Mouse (Mus musculus): ENCODE measurements around the gene Krtdap. TPM values are rescaled to one million over a fixed set of nuclear protein-coding genes. Genes with fewer than 3 reads are reported as not detected.
"Not testable (repeated sequence)": the region's sequence is repeated elsewhere in the genome, so short reads cannot be mapped to it uniquely, and the experiment has no call there.

Krtdap gene
- 12,744 and 13,054 TPM in 2 replicates for polyA plus RNA-seq (2015; fragmentation: Nextera tagmentation; extraction: Ambion mirVana)

DNA sequence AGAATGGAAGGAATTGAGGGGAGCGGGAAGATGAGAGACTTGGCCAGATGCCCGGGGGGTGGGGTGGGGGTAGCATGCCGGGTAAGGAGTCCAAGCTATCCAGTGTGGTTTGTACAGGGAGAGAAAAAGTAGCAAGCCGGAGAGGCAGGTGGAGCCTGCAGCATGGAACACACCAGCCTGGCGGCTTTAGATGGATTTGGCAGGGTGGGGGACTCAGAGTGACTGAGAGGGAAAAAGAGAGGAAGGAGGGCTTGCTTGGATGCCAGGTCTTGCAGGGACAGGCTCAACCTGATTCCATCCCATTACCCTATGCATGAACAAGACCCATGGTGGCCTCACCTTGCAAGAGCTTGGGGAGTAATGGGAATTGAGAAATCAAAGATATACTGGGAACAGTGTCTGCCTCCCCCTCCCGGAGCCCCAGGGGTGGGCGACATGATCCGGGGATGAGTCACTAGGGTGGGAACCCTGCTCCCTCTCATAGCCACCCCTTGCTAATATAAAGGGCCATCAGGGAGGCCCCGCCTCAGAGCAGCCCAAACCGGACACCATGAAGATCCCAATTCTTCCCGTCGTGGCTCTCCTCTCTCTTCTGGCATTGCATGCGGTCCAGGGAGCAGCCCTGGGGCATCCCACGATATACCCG, at the start of gene Krtdap:
Krtdap (plus strand) TSS at position 520 of the 646 bp plus-strand sequence.
- TF ChIP-seq CTCF (IDR thresholded peaks at IDR 0.05; ENCODE audit: low read depth) (no peak), EP300 (optimal IDR thresholded peaks at IDR 0.05) (peak; percentile 74)
- DNase-seq (ENCODE audit: low spot score), result no peak
- H3K27me3 ChIP-seq (ENCODE audit: control insufficient read depth, insufficient read depth, low read length), result no peaks in the 10 kb centered on the region

DNA sequence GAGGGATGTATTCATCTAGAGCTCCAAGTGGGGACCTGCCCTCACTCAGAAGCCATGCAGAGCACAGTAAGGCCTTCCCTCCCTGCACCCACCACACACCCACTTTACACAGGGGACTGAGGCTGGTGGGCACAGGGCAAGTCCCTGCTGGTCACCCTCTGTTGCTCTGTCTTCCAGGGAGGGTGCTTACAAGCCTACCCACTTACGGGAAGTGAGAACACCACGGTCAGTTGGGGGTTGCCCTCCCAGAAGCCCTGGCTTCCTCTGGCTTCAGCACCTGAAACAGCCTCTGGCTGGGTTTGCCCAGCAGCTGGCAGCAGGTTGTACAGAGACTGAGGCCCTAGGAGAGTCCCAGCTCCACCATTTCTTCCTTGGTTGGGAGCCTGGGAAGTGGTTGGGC, 45.1 kb upstream of the Krtdap start:
- WGBS, result 81% methylated on average over 2 of the region's 2 CpGs
- H3K9ac ChIP-seq (ENCODE audit: low read length); H3K36me3 ChIP-seq (ENCODE audit: control insufficient read depth, insufficient read depth, low read length); H3K27me3 ChIP-seq (ENCODE audit: control insufficient read depth, insufficient read depth, low read length); H3K9me3 ChIP-seq (ENCODE audit: control insufficient read depth, low read length); H3K4me1 ChIP-seq (replicated peaks; ENCODE audit: control insufficient read depth, insufficient read depth); H3K27ac ChIP-seq (replicated peaks); DNase-seq (ENCODE audit: low spot score); H3K4me3 ChIP-seq (ENCODE audit: low read depth, low read length); ATAC-seq (ENCODE audit: low FRiP score, low TSS enrichment); H3K4me2 ChIP-seq (replicated peaks; ENCODE audit: low read depth): not testable (repeated sequence)

More for the DNA sequence above, at the start of gene Krtdap:
- peak; percentile 41; the same call in 1 of the 2 replicates for ATAC-seq (ENCODE audit: low FRiP score, low TSS enrichment)
- Histone ChIP-seq H3K9me3 (ENCODE audit: control insufficient read depth, low read length) (no peaks in the 10 kb centered on the region), H3K36me3 (ENCODE audit: control insufficient read depth, insufficient read depth, low read length) (no peaks in the 10 kb centered on the region), H3K4me1 (replicated peaks; ENCODE audit: control insufficient read depth, insufficient read depth) (no peaks in the 10 kb centered on the region), H3K4me3 (ENCODE audit: low read depth, low read length) (peak within 1 kb of the TSS; percentile 31), H3K4me2 (replicated peaks; ENCODE audit: low read depth) (peak within 1 kb of the TSS; percentile 31), H3K27ac (replicated peaks) (peak within 1 kb of the TSS; percentile 79), H3K9ac (ENCODE audit: low read length) (peak within 1 kb of the TSS; percentile 50)
- WGBS, result 38% methylated on average over 15 of the region's 15 CpGs

DNA sequence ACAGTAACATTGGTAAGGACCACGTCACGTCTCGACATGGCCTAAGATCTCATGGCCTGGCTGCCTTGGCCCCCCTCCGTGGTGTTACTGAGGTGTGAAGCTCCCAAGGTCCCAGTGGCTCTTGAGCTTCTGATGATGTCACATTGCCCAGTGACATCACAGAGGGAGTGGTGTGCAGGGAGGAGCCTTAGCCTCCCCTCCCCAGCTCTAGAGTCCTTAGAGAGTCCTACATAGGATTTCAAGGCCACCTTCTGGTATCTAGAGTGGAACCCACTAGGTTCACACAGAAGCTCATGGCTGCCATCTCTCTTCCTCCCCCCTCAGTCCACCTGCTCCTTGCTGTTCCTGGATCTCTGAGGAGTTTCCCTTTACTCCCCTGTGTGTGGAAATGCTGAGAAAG, 44.1 kb upstream of the Krtdap start, which contains the start of gene Gapdhs:
Gapdhs (minus strand) TSS at position 65 of the 400 bp plus-strand sequence.
- H3K27me3 ChIP-seq (ENCODE audit: control insufficient read depth, insufficient read depth, low read length); H3K36me3 ChIP-seq (ENCODE audit: control insufficient read depth, insufficient read depth, low read length); DNase-seq (ENCODE audit: low spot score); H3K4me1 ChIP-seq (replicated peaks; ENCODE audit: control insufficient read depth, insufficient read depth); H3K4me3 ChIP-seq (ENCODE audit: low read depth, low read length); H3K9me3 ChIP-seq (ENCODE audit: control insufficient read depth, low read length); H3K4me2 ChIP-seq (replicated peaks; ENCODE audit: low read depth); H3K9ac ChIP-seq (ENCODE audit: low read length); H3K27ac ChIP-seq (replicated peaks): not testable (repeated sequence)
- 0 out of 2 replicates have a peak, but pooled peaks have one; percentile 16 for ATAC-seq (ENCODE audit: low FRiP score, low TSS enrichment)
- WGBS, result no CpG with 5 or more reads among the region's 4 CpGs

DNA sequence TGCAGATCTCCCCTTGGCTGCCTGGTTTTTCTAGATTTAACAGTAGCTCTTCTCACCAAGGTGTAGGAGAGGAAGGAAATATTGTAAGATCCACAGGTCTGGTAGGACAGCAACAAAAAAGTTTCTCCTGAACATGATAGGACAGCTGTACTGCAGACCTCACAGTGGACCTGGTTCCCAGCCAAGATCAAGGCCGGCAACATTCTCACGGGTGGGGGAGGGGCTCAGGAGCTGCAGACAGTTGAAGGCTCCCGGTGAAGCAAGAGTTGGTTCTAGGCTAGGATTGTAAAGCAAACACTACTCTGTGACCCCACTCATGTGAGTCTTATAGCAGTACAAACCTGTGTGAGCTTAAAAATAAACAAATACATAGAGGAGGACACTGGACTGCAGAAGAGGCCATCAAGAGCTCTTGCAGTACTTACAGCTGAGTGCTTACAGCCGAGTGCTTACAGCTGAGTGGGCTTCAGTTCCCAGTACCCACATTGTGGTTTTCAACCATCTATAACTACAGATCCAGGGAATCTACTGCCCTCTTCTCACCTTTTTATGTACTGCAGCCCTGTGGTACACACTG, 43.6 kb upstream of the Krtdap start:
- 29% methylated on average over 4 of the region's 4 CpGs for WGBS

DNA sequence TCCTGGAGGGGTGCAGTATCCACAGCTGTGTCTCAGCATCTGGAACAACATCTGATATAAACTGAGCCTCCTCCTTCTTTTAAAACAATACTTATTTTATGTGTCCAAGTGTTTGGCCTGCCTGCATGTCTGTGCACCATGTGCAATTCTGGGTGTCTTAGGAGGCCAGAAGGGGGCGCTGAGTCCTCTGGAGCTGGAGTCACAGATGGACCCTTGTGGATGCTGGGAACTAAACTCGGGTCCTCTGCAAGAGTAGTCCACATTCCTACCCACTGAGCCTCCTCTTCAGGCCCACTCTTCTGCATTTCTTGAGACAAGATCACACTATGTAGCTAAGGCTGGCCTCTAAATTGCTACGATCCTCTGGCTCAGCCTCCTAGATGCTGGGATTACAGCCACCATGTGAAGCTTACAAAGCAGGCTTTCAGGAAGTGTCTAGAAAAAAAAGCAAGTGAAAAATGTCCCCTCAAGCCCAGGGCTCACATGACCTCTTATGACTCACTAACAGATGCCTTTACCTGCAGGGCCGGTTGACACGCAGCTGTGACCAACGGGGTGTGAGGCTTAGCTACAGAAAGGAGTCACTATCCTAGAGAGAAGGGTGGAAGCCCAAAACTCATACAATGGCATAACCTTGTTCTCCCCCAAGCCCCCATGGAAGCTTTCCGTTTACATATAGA, 40.0 kb upstream of the Krtdap start:
- Histone ChIP-seq H3K27ac (replicated peaks) (0 out of 2 replicates have a peak overlapping the region, but pooled peaks have one; percentile 14), H3K36me3 (ENCODE audit: control insufficient read depth, insufficient read depth, low read length) (no peaks in the 10 kb centered on the region), H3K9ac (ENCODE audit: low read length) (no peak overlapping the region), H3K4me2 (replicated peaks; ENCODE audit: low read depth) (no peak overlapping the region), H3K9me3 (ENCODE audit: control insufficient read depth, low read length) (no peaks in the 10 kb centered on the region), H3K27me3 (ENCODE audit: control insufficient read depth, insufficient read depth, low read length) (no peaks in the 10 kb centered on the region), H3K4me1 (replicated peaks; ENCODE audit: control insufficient read depth, insufficient read depth) (0 out of 2 replicates have a peak, but pooled peaks cover 2% of the 10 kb centered on the region), H3K4me3 (ENCODE audit: low read depth, low read length) (no peak overlapping the region)
- DNase-seq (ENCODE audit: low spot score) (peak; percentile 36), ATAC-seq (ENCODE audit: low FRiP score, low TSS enrichment) (no peak)
- TF ChIP-seq CTCF (IDR thresholded peaks at IDR 0.05; ENCODE audit: low read depth) (peak; percentile 35), EP300 (optimal IDR thresholded peaks at IDR 0.05) (no peak)
- WGBS, result 70% methylated on average over 7 of the region's 7 CpGs

More for the DNA sequence above, 43.6 kb upstream of the Krtdap start:
- ATAC-seq (ENCODE audit: low FRiP score, low TSS enrichment) (no peak), DNase-seq (ENCODE audit: low spot score) (peak; percentile 41)
- Histone ChIP-seq H3K4me2 (replicated peaks; ENCODE audit: low read depth) (no peak overlapping the region), H3K27me3 (ENCODE audit: control insufficient read depth, insufficient read depth, low read length) (no peaks in the 10 kb centered on the region), H3K9ac (ENCODE audit: low read length) (no peak overlapping the region), H3K4me3 (ENCODE audit: low read depth, low read length) (no peak overlapping the region), H3K9me3 (ENCODE audit: control insufficient read depth, low read length) (no peaks in the 10 kb centered on the region), H3K27ac (replicated peaks) (no peak overlapping the region), H3K36me3 (ENCODE audit: control insufficient read depth, insufficient read depth, low read length) (no peaks in the 10 kb centered on the region), H3K4me1 (replicated peaks; ENCODE audit: control insufficient read depth, insufficient read depth) (0 out of 2 replicates have a peak, but pooled peaks cover 2% of the 10 kb centered on the region)
- TF ChIP-seq EP300 (optimal IDR thresholded peaks at IDR 0.05) (no peak), CTCF (IDR thresholded peaks at IDR 0.05; ENCODE audit: low read depth) (peak; percentile 14; the same call in 1 of the 2 replicates)

Data from stomach, postnatal 0 days (tissue).